Mouse (Mus musculus): ENCODE data around the gene Plcb2. TPM values are rescaled to one million over a fixed set of nuclear protein-coding genes. Genes with fewer than 3 reads are reported as not detected.

Gene Plcb2
- polyA plus RNA-seq, 1 experiment = 37.0 TPM

- no peak for TF ChIP-seq CTCF (IDR thresholded peaks at IDR 0.05; ENCODE audit: extremely low read depth, insufficient read depth, insufficient read length, insufficient replicate concordance)
- Histone ChIP-seq H3K4me3 (ENCODE audit: extremely low read depth, insufficient read depth, insufficient read length) (no peak overlapping the region), H3K4me1 (ENCODE audit: control insufficient read depth, insufficient read depth, insufficient read length) (peaks cover 4% of the 10 kb centered on the region), H3K27me3 (ENCODE audit: control insufficient read depth, insufficient read depth, low read length) (no peaks in the 10 kb centered on the region), H3K36me3 (ENCODE audit: control insufficient read depth, insufficient read depth, low read length) (peaks cover 25% of the 10 kb centered on the region), H3K27ac (ENCODE audit: insufficient read depth, low read length) (no peak overlapping the region)
- WGBS = 75% methylated on average over 15 of the region's 15 CpGs
- DNase-seq (ENCODE audit: low read depth in 1 of 2, low spot score in 2 of 2) = no peak
Observed at GRCm38 (mm10) chr2:118723693-118724486, 4.3 kb downstream of the Plcb2 start.

- Histone ChIP-seq H3K36me3 (ENCODE audit: control insufficient read depth, insufficient read depth, low read length) (peaks cover 36% of the 10 kb centered on the region), H3K4me3 (ENCODE audit: extremely low read depth, insufficient read depth, insufficient read length) (no peak overlapping the region), H3K27ac (ENCODE audit: insufficient read depth, low read length) (no peak overlapping the region), H3K27me3 (ENCODE audit: control insufficient read depth, insufficient read depth, low read length) (no peaks in the 10 kb centered on the region), H3K4me1 (ENCODE audit: control insufficient read depth, insufficient read depth, insufficient read length) (no peaks in the 10 kb centered on the region; the same call in 1 of the 2 replicates)
- WGBS = 93% methylated on average over 5 of the region's 5 CpGs
- DNase-seq (ENCODE audit: low read depth in 1 of 2, low spot score in 2 of 2) = no peak
- TF ChIP-seq POLR2A (IDR thresholded peaks at IDR 0.05; ENCODE audit: low read depth, low read length) = no peak
- no peak for TF ChIP-seq CTCF (IDR thresholded peaks at IDR 0.05; ENCODE audit: extremely low read depth, insufficient read depth, insufficient read length, insufficient replicate concordance)
Observed at GRCm38 (mm10) chr2:118716677-118717076, 11.6 kb downstream of the Plcb2 start.

- peaks cover 7% of the 10 kb centered on the region for H3K4me1 ChIP-seq (ENCODE audit: control insufficient read depth, insufficient read depth, insufficient read length)
- H3K27ac ChIP-seq (ENCODE audit: insufficient read depth, low read length) = no peak overlapping the region
- peaks cover 30% of the 10 kb centered on the region for H3K36me3 ChIP-seq (ENCODE audit: control insufficient read depth, insufficient read depth, low read length)
- 73% methylated on average over 4 of the region's 4 CpGs for WGBS
- no peak for DNase-seq (ENCODE audit: low read depth in 1 of 2, low spot score in 2 of 2)
- H3K4me3 ChIP-seq (ENCODE audit: extremely low read depth, insufficient read depth, insufficient read length) = no peak overlapping the region
- TF ChIP-seq POLR2A (IDR thresholded peaks at IDR 0.05; ENCODE audit: low read depth, low read length) (no peak), CTCF (IDR thresholded peaks at IDR 0.05; ENCODE audit: extremely low read depth, insufficient read depth, insufficient read length, insufficient replicate concordance) (no peak)
- no peaks in the 10 kb centered on the region for H3K27me3 ChIP-seq (ENCODE audit: control insufficient read depth, insufficient read depth, low read length)
Observed at GRCm38 (mm10) chr2:118714230-118714629, 14.0 kb downstream of the Plcb2 start.

- DNase-seq (ENCODE audit: low read depth in 1 of 2, low spot score in 2 of 2) = peak; percentile 47
- no peak for TF ChIP-seq POLR2A (IDR thresholded peaks at IDR 0.05; ENCODE audit: low read depth, low read length)
- no peak for TF ChIP-seq CTCF (IDR thresholded peaks at IDR 0.05; ENCODE audit: extremely low read depth, insufficient read depth, insufficient read length, insufficient replicate concordance)
- Histone ChIP-seq H3K4me1 (ENCODE audit: control insufficient read depth, insufficient read depth, insufficient read length) (peaks cover 7% of the 10 kb centered on the region), H3K36me3 (ENCODE audit: control insufficient read depth, insufficient read depth, low read length) (peaks cover 25% of the 10 kb centered on the region), H3K27me3 (ENCODE audit: control insufficient read depth, insufficient read depth, low read length) (no peaks in the 10 kb centered on the region), H3K27ac (ENCODE audit: insufficient read depth, low read length) (no peak overlapping the region), H3K4me3 (ENCODE audit: extremely low read depth, insufficient read depth, insufficient read length) (no peak overlapping the region)
- whole genome bisulfite sequencing = 47% methylated on average over 6 of the region's 6 CpGs
Observed at GRCm38 (mm10) chr2:118713631-118714030, 14.6 kb downstream of the Plcb2 start.

- TF ChIP-seq CTCF (IDR thresholded peaks at IDR 0.05; ENCODE audit: extremely low read depth, insufficient read depth, insufficient read length, insufficient replicate concordance) = no peak
- TF ChIP-seq POLR2A (IDR thresholded peaks at IDR 0.05; ENCODE audit: low read depth, low read length) = no peak
- Histone ChIP-seq H3K27me3 (ENCODE audit: control insufficient read depth, insufficient read depth, low read length) (no peaks in the 10 kb centered on the region), H3K27ac (ENCODE audit: insufficient read depth, low read length) (no peak overlapping the region), H3K4me3 (ENCODE audit: extremely low read depth, insufficient read depth, insufficient read length) (no peak overlapping the region), H3K4me1 (ENCODE audit: control insufficient read depth, insufficient read depth, insufficient read length) (peaks cover 10% of the 10 kb centered on the region), H3K36me3 (ENCODE audit: control insufficient read depth, insufficient read depth, low read length) (peaks cover 8% of the 10 kb centered on the region; the same call in 1 of the 2 replicates)
- WGBS = 23% methylated on average over 36 of the region's 36 CpGs
- DNase-seq (ENCODE audit: low read depth in 1 of 2, low spot score in 2 of 2) = no peak
Observed at GRCm38 (mm10) chr2:118711038-118711494, 17.2 kb downstream of the Plcb2 start.

GRCm38 (mm10) chr2:118709655-118710221, 18.5 kb downstream of the Plcb2 start:
- Histone ChIP-seq H3K4me3 (ENCODE audit: extremely low read depth, insufficient read depth, insufficient read length) (no peak overlapping the region), H3K4me1 (ENCODE audit: control insufficient read depth, insufficient read depth, insufficient read length) (peaks cover 10% of the 10 kb centered on the region), H3K36me3 (ENCODE audit: control insufficient read depth, insufficient read depth, low read length) (peaks cover 4% of the 10 kb centered on the region; the same call in 1 of the 2 replicates), H3K27me3 (ENCODE audit: control insufficient read depth, insufficient read depth, low read length) (peaks cover 5% of the 10 kb centered on the region; the same call in 1 of the 2 replicates), H3K27ac (ENCODE audit: insufficient read depth, low read length) (no peak overlapping the region)
- 62% methylated on average over 4 of the region's 4 CpGs for WGBS
- TF ChIP-seq POLR2A (IDR thresholded peaks at IDR 0.05; ENCODE audit: low read depth, low read length) (no peak), CTCF (IDR thresholded peaks at IDR 0.05; ENCODE audit: extremely low read depth, insufficient read depth, insufficient read length, insufficient replicate concordance) (no peak)
- DNase-seq (ENCODE audit: low read depth in 1 of 2, low spot score in 2 of 2) = no peak

GRCm38 (mm10) chr2:118708472-118708871, 19.8 kb downstream of the Plcb2 start:
- WGBS = 91% methylated on average over 4 of the region's 4 CpGs
- Histone ChIP-seq H3K36me3 (ENCODE audit: control insufficient read depth, insufficient read depth, low read length) (peaks cover 4% of the 10 kb centered on the region; the same call in 1 of the 2 replicates), H3K27me3 (ENCODE audit: control insufficient read depth, insufficient read depth, low read length) (peaks cover 14% of the 10 kb centered on the region), H3K4me3 (ENCODE audit: extremely low read depth, insufficient read depth, insufficient read length) (no peak overlapping the region), H3K4me1 (ENCODE audit: control insufficient read depth, insufficient read depth, insufficient read length) (peaks cover 17% of the 10 kb centered on the region), H3K27ac (ENCODE audit: insufficient read depth, low read length) (no peak overlapping the region)
- TF ChIP-seq CTCF (IDR thresholded peaks at IDR 0.05; ENCODE audit: extremely low read depth, insufficient read depth, insufficient read length, insufficient replicate concordance) = no peak
- no peak for TF ChIP-seq POLR2A (IDR thresholded peaks at IDR 0.05; ENCODE audit: low read depth, low read length)
- no peak for DNase-seq (ENCODE audit: low read depth in 1 of 2, low spot score in 2 of 2)

All from spleen, adult 2 months (tissue).